Mouse (Mus musculus): ENCODE measurements around the gene Zkscan5. TPM values are rescaled to one million over a fixed set of nuclear protein-coding genes. Genes with fewer than 3 reads are reported as not detected.

Zkscan5 gene
- total and polyA plus RNA-seq, 2 experiments: 4.9 to 7.8 TPM

- Histone ChIP-seq H3K27ac (replicated peaks; ENCODE audit: insufficient read depth, low read depth, low read length) (no peak overlapping the region), H3K4me1 (ENCODE audit: control insufficient read depth, insufficient read depth, low read length) (peaks cover 7% of the 10 kb centered on the region), H3K79me2 (ENCODE audit: control insufficient read depth, insufficient read depth, low read length) (peaks cover 5% of the 10 kb centered on the region; the same call in 1 of the 2 replicates), H3K36me3 (ENCODE audit: control insufficient read depth, insufficient read depth, low read length) (peaks cover 14% of the 10 kb centered on the region), H3K9ac (ENCODE audit: low read depth, low read length) (no peak overlapping the region), H3K4me3 (ENCODE audit: insufficient read depth, low read depth, low read length) (no peak overlapping the region), H3K27me3 (ENCODE audit: control insufficient read depth, insufficient read depth, low read length) (no peaks in the 10 kb centered on the region)
- no peak for DNase-seq (ENCODE audit: extremely low read depth, low read depth, low spot score)
- WGBS: 91% methylated on average over 3 of the region's 3 CpGs
- TF ChIP-seq CTCF (IDR thresholded peaks at IDR 0.05; ENCODE audit: low read depth, low read length) (no peak), POLR2A (IDR thresholded peaks at IDR 0.05; ENCODE audit: extremely low read depth, insufficient read depth, low read length) (no peak)
These were observed 9.1 kb downstream of the Zkscan5 start for GRCm38 (mm10) chr5:145213505-145213904.

DNA sequence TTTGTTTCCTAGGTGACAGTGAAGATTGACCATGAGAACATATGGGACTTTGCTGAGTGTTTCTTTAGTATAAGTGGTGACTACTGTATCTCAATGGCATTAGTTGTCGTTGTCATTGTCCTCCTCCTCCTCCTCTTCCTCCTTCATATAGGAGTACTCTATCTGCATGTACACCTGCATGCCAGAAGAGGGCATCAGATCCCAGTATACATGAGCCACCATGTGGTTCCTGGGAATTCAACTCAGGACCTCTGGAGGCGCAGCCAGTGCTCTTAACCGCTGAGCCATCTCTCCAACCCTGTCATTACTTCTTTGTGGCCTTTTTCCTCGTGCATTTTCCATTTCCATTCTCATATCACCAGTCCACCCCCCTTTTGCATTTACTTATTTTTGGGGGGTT, 10.3 kb downstream of the Zkscan5 start:
- no peak overlapping the region for H3K9ac ChIP-seq (ENCODE audit: low read depth, low read length)
- no peaks in the 10 kb centered on the region for H3K27me3 ChIP-seq (ENCODE audit: control insufficient read depth, insufficient read depth, low read length)
- 0 out of 2 replicates have a peak, but pooled peaks cover 5% of the 10 kb centered on the region for H3K79me2 ChIP-seq (ENCODE audit: control insufficient read depth, insufficient read depth, low read length)
- no peak overlapping the region for H3K27ac ChIP-seq (replicated peaks; ENCODE audit: insufficient read depth, low read depth, low read length)
- no peak for TF ChIP-seq POLR2A (IDR thresholded peaks at IDR 0.05; ENCODE audit: extremely low read depth, insufficient read depth, low read length)
- peak; percentile 43 for TF ChIP-seq CTCF (IDR thresholded peaks at IDR 0.05; ENCODE audit: low read depth, low read length)
- 43% methylated on average over 4 of the region's 4 CpGs for WGBS
- H3K4me1 ChIP-seq (ENCODE audit: control insufficient read depth, insufficient read depth, low read length): peaks cover 15% of the 10 kb centered on the region
- peaks cover 9% of the 10 kb centered on the region for H3K36me3 ChIP-seq (ENCODE audit: control insufficient read depth, insufficient read depth, low read length)
- H3K4me3 ChIP-seq (ENCODE audit: insufficient read depth, low read depth, low read length): no peak overlapping the region
- peak; percentile 60 for DNase-seq (ENCODE audit: extremely low read depth, low read depth, low spot score)

- TF ChIP-seq CTCF (IDR thresholded peaks at IDR 0.05; ENCODE audit: low read depth, low read length) (no peak), POLR2A (IDR thresholded peaks at IDR 0.05; ENCODE audit: extremely low read depth, insufficient read depth, low read length) (no peak)
- Histone ChIP-seq H3K4me3 (ENCODE audit: insufficient read depth, low read depth, low read length) (no peak overlapping the region), H3K27ac (replicated peaks; ENCODE audit: insufficient read depth, low read depth, low read length) (peak overlapping the region; percentile 88), H3K27me3 (ENCODE audit: control insufficient read depth, insufficient read depth, low read length) (no peaks in the 10 kb centered on the region), H3K9ac (ENCODE audit: low read depth, low read length) (peak overlapping the region; percentile 50), H3K36me3 (ENCODE audit: control insufficient read depth, insufficient read depth, low read length) (peaks cover 5% of the 10 kb centered on the region), H3K4me1 (ENCODE audit: control insufficient read depth, insufficient read depth, low read length) (peaks cover 24% of the 10 kb centered on the region), H3K79me2 (ENCODE audit: control insufficient read depth, insufficient read depth, low read length) (no peaks in the 10 kb centered on the region)
- WGBS: 28% methylated on average over 6 of the region's 6 CpGs
- DNase-seq (ENCODE audit: extremely low read depth, low read depth, low spot score): peak; percentile 77
These were observed 13.4 kb downstream of the Zkscan5 start for GRCm38 (mm10) chr5:145217746-145218145.

GRCm38 (mm10) chr5:145218206-145218605, 13.8 kb downstream of the Zkscan5 start:
- TF ChIP-seq CTCF (IDR thresholded peaks at IDR 0.05; ENCODE audit: low read depth, low read length): no peak
- no peak for TF ChIP-seq POLR2A (IDR thresholded peaks at IDR 0.05; ENCODE audit: extremely low read depth, insufficient read depth, low read length)
- Histone ChIP-seq H3K27ac (replicated peaks; ENCODE audit: insufficient read depth, low read depth, low read length) (peak overlapping the region; percentile 88), H3K4me1 (ENCODE audit: control insufficient read depth, insufficient read depth, low read length) (peaks cover 27% of the 10 kb centered on the region), H3K9ac (ENCODE audit: low read depth, low read length) (peak overlapping the region; percentile 50), H3K79me2 (ENCODE audit: control insufficient read depth, insufficient read depth, low read length) (no peaks in the 10 kb centered on the region), H3K27me3 (ENCODE audit: control insufficient read depth, insufficient read depth, low read length) (no peaks in the 10 kb centered on the region), H3K4me3 (ENCODE audit: insufficient read depth, low read depth, low read length) (no peak overlapping the region), H3K36me3 (ENCODE audit: control insufficient read depth, insufficient read depth, low read length) (peaks cover 5% of the 10 kb centered on the region)
- DNase-seq (ENCODE audit: extremely low read depth, low read depth, low spot score): peak; percentile 64
- WGBS: 46% methylated on average over 21 of the region's 21 CpGs

GRCm38 (mm10) chr5:145218671-145219070, 14.3 kb downstream of the Zkscan5 start:
- H3K9ac ChIP-seq (ENCODE audit: low read depth, low read length): no peak overlapping the region
- H3K79me2 ChIP-seq (ENCODE audit: control insufficient read depth, insufficient read depth, low read length): no peaks in the 10 kb centered on the region
- H3K27me3 ChIP-seq (ENCODE audit: control insufficient read depth, insufficient read depth, low read length): no peaks in the 10 kb centered on the region
- WGBS: 96% methylated on average over 20 of the region's 20 CpGs
- DNase-seq (ENCODE audit: extremely low read depth, low read depth, low spot score): no peak
- peaks cover 5% of the 10 kb centered on the region for H3K36me3 ChIP-seq (ENCODE audit: control insufficient read depth, insufficient read depth, low read length)
- peaks cover 32% of the 10 kb centered on the region for H3K4me1 ChIP-seq (ENCODE audit: control insufficient read depth, insufficient read depth, low read length)
- peak overlapping the region; percentile 88 for H3K27ac ChIP-seq (replicated peaks; ENCODE audit: insufficient read depth, low read depth, low read length)
- H3K4me3 ChIP-seq (ENCODE audit: insufficient read depth, low read depth, low read length): no peak overlapping the region
- TF ChIP-seq CTCF (IDR thresholded peaks at IDR 0.05; ENCODE audit: low read depth, low read length) (no peak), POLR2A (IDR thresholded peaks at IDR 0.05; ENCODE audit: extremely low read depth, insufficient read depth, low read length) (no peak)

- TF ChIP-seq POLR2A (IDR thresholded peaks at IDR 0.05; ENCODE audit: extremely low read depth, insufficient read depth, low read length) (no peak), CTCF (IDR thresholded peaks at IDR 0.05; ENCODE audit: low read depth, low read length) (no peak)
- Histone ChIP-seq H3K27me3 (ENCODE audit: control insufficient read depth, insufficient read depth, low read length) (no peaks in the 10 kb centered on the region), H3K9ac (ENCODE audit: low read depth, low read length) (no peak overlapping the region), H3K27ac (replicated peaks; ENCODE audit: insufficient read depth, low read depth, low read length) (peak overlapping the region; percentile 14; the same call in 1 of the 2 replicates), H3K4me3 (ENCODE audit: insufficient read depth, low read depth, low read length) (no peak overlapping the region), H3K4me1 (ENCODE audit: control insufficient read depth, insufficient read depth, low read length) (peaks cover 33% of the 10 kb centered on the region), H3K79me2 (ENCODE audit: control insufficient read depth, insufficient read depth, low read length) (no peaks in the 10 kb centered on the region), H3K36me3 (ENCODE audit: control insufficient read depth, insufficient read depth, low read length) (peaks cover 5% of the 10 kb centered on the region)
- 67% methylated on average over 8 of the region's 8 CpGs for WGBS
- DNase-seq (ENCODE audit: extremely low read depth, low read depth, low spot score): peak; percentile 67
These were observed 15.6 kb downstream of the Zkscan5 start for GRCm38 (mm10) chr5:145219981-145220380.
